Comparison of ENCODE assay signal across 32 mouse cellular contexts in the genomic region with DNA sequence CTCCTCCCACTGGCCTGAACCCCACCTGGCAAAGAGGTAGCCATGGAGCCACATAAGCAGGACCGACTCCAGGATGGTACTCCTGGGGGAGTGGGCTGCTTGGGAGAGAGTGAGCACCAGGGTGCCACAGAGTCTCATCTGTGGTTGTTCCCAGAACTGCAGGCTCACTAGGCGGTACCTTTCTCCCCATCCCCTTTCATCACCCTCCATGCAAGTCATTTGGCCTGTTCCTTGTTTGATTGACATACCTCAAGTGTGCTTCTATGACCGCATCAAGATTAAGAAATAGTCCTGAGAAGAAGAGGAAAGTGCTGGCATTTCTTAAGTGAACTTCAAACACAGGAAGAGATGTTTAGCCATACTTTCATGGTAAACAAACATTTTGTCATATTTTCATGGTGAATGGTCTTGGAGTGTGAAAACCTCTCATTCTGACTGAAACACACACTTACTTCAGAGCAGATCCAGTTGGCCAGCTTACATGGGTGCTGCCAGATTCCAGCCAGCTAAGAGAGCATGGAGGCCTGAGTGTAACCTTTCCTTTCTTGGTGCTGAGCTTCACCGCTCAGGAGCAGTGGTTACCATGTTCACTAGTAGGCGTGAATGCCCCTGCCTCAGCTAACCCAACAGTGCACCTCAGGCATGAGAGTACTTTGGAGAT. TPM values are rescaled to one million over a fixed set of nuclear protein-coding genes. Genes with fewer than 3 reads are reported as not detected.
A peak's percentile ranks its signal among the peaks of the same experiment; 100 is the strongest.
DNase-seq lines count a peak whose midpoint lies in the region; ATAC-seq and TF ChIP-seq lines count a peak whose summit lies in the region.
"Had no signal": no experiment of that assay in that cellular context is flagged by ENCODE, and none has a peak within 500 bp of the region (broad histone marks: within the 10 kb centered on the region; RNA-seq: fewer than 3 reads in every experiment).

No protein-coding gene starts in this region.

- no peak overlapping the region for H3K4me3 ChIP-seq in gastrocnemius, adult 2 months
- H3K4me3 ChIP-seq in lung, embryonic 15.5 days: no peak overlapping the region
- no peak overlapping the region for H3K4me3 ChIP-seq in heart, embryonic 11.5 days (ENCODE audit: low read depth, low read length)
- H3K4me3 ChIP-seq in midbrain, embryonic 16.5 days (ENCODE audit: low read depth, low read length): no peak overlapping the region
- H3K4me3 ChIP-seq: embryonic facial prominence, embryonic 13.5 days; forebrain, embryonic 10.5 days; forebrain, embryonic 15.5 days; heart, embryonic 10.5 days; hindbrain, embryonic 13.5 days; left cerebral cortex, adult 2 months; limb, embryonic 13.5 days; midbrain, embryonic 13.5 days; neural tube, embryonic 15.5 days had no signal

- H3K36me3 ChIP-seq in lung, embryonic 15.5 days: no peaks in the 10 kb centered on the region
- H3K36me3 ChIP-seq in heart, embryonic 11.5 days (ENCODE audit: control insufficient read depth, insufficient read depth, low read length): no peaks in the 10 kb centered on the region
- H3K36me3 ChIP-seq in midbrain, embryonic 16.5 days (ENCODE audit: control insufficient read depth, insufficient read depth, low read length): no peaks in the 10 kb centered on the region
- H3K36me3 ChIP-seq: embryonic facial prominence, embryonic 13.5 days; forebrain, embryonic 15.5 days; G1E; hindbrain, embryonic 13.5 days; midbrain, embryonic 13.5 days; neural tube, embryonic 15.5 days had no signal

- peak; percentile 25; the same call in 1 of the 2 replicates for ATAC-seq in lung, embryonic 15.5 days (ENCODE audit: borderline replicate concordance, extremely low read depth, low FRiP score, low TSS enrichment)
- ATAC-seq in heart, embryonic 11.5 days (replicated peaks; ENCODE audit: insufficient number of reproducible peaks, low FRiP score, low TSS enrichment): no peak
- ATAC-seq in midbrain, embryonic 16.5 days: no peak
- ATAC-seq: forebrain, embryonic 15.5 days; intestine, embryonic 16.5 days; midbrain, embryonic 13.5 days had no signal

- no peak overlapping the region for H3K4me2 ChIP-seq in lung, embryonic 15.5 days
- no peak overlapping the region for H3K4me2 ChIP-seq in heart, embryonic 11.5 days
- H3K4me2 ChIP-seq in midbrain, embryonic 16.5 days (ENCODE audit: low read length): no peak overlapping the region
- H3K4me2 ChIP-seq: embryonic facial prominence, embryonic 13.5 days; forebrain, embryonic 15.5 days; hindbrain, embryonic 13.5 days; limb, embryonic 13.5 days; liver, embryonic 11.5 days; midbrain, embryonic 13.5 days; neural tube, embryonic 15.5 days had no signal

- no peaks in the 10 kb centered on the region for H3K9me3 ChIP-seq in lung, embryonic 15.5 days
- no peaks in the 10 kb centered on the region for H3K9me3 ChIP-seq in heart, embryonic 11.5 days (replicated peaks; ENCODE audit: control insufficient read depth, low read length)
- H3K9me3 ChIP-seq in midbrain, embryonic 16.5 days (replicated peaks; ENCODE audit: control insufficient read depth, low read length, poor library complexity, severe bottlenecking): no peaks in the 10 kb centered on the region
- H3K9me3 ChIP-seq: embryonic facial prominence, embryonic 13.5 days; forebrain, embryonic 10.5 days; forebrain, embryonic 15.5 days; G1E; heart, embryonic 10.5 days; hindbrain, embryonic 13.5 days; limb, embryonic 13.5 days; midbrain, embryonic 13.5 days; neural tube, embryonic 15.5 days had no signal

- intact Hi-C loops in gastrocnemius, adult 2 months (cut with DNase I): no loop called here

- peak; percentile 4 for DNase-seq in gastrocnemius, adult 2 months
- DNase-seq in gastrocnemius, postnatal 25 days: no peak
- DNase-seq in lung, postnatal 36 days: peak; percentile 85
- DNase-seq in kidney, adult 18-20 months: no peak
- no peak for DNase-seq in neural tube, embryonic 10.5 days (ENCODE audit: extremely low spot score, low spot score)
- DNase-seq: adrenal gland, postnatal 10 days; cerebellum, adult 11-12 months; cerebellum, adult 9-11 months; gastrocnemius, postnatal 10 days; heart, adult 11 months; heart, postnatal 36 days; kidney, postnatal 14 days; layer of hippocampus, adult 9-11 months; right cerebral cortex, postnatal 25 days; spleen, adult 18-20 months; thymus, adult 18-20 months; thymus, postnatal 25 days had no signal

- 65% methylated on average over 5 of the region's 5 CpGs for WGBS in lung, embryonic 15.5 days
- 79% methylated on average over 5 of the region's 5 CpGs for WGBS in heart, embryonic 11.5 days (ENCODE audit: insufficient replicate concordance)
- WGBS in midbrain, embryonic 16.5 days: 90% methylated on average over 5 of the region's 5 CpGs

- H3K4me1 ChIP-seq in lung, embryonic 15.5 days: peaks cover 16% of the 10 kb centered on the region
- peaks cover 15% of the 10 kb centered on the region for H3K4me1 ChIP-seq in heart, embryonic 11.5 days (ENCODE audit: control insufficient read depth, insufficient read depth, low read length)
- peaks cover 10% of the 10 kb centered on the region; the same call in 1 of the 2 replicates for H3K4me1 ChIP-seq in midbrain, embryonic 16.5 days (ENCODE audit: control insufficient read depth, insufficient read depth, low read length)
- H3K4me1 ChIP-seq: forebrain, embryonic 15.5 days had no signal

- no peaks in the 10 kb centered on the region for H3K27me3 ChIP-seq in lung, embryonic 15.5 days
- H3K27me3 ChIP-seq in heart, embryonic 11.5 days (ENCODE audit: control insufficient read depth, insufficient read depth, low read length): no peaks in the 10 kb centered on the region
- H3K27me3 ChIP-seq in midbrain, embryonic 16.5 days (ENCODE audit: control insufficient read depth, insufficient read depth, low read depth, low read length): no peaks in the 10 kb centered on the region
- H3K27me3 ChIP-seq: embryonic facial prominence, embryonic 13.5 days; forebrain, embryonic 15.5 days; hindbrain, embryonic 13.5 days; limb, embryonic 13.5 days; midbrain, embryonic 13.5 days; neural tube, embryonic 15.5 days had no signal

- no peak for TF ChIP-seq CTCF in gastrocnemius, adult 2 months (IDR thresholded peaks at IDR 0.05)

- H3K27ac ChIP-seq in gastrocnemius, adult 2 months: no peak overlapping the region
- H3K27ac ChIP-seq in lung, embryonic 15.5 days: peak overlapping the region; percentile 19; the same call in 1 of the 2 replicates
- H3K27ac ChIP-seq in heart, embryonic 11.5 days (ENCODE audit: low read depth, low read length): no peak overlapping the region
- no peak overlapping the region for H3K27ac ChIP-seq in midbrain, embryonic 16.5 days (ENCODE audit: low read length)
- H3K27ac ChIP-seq: embryonic facial prominence, embryonic 13.5 days; forebrain, embryonic 10.5 days; forebrain, embryonic 15.5 days; heart, embryonic 10.5 days; hindbrain, embryonic 13.5 days; left cerebral cortex, adult 2 months; limb, embryonic 13.5 days; midbrain, embryonic 13.5 days; neural tube, embryonic 15.5 days had no signal

- no peak overlapping the region for H3K9ac ChIP-seq in lung, embryonic 15.5 days
- no peak overlapping the region for H3K9ac ChIP-seq in heart, embryonic 11.5 days (ENCODE audit: low read depth, low read length)
- no peak overlapping the region for H3K9ac ChIP-seq in midbrain, embryonic 16.5 days (ENCODE audit: low read depth, low read length)
- H3K9ac ChIP-seq: embryonic facial prominence, embryonic 13.5 days; forebrain, embryonic 15.5 days; hindbrain, embryonic 13.5 days; limb, embryonic 13.5 days; midbrain, embryonic 13.5 days; neural tube, embryonic 15.5 days had no signal

RNA-seq across cellular contexts. Expression of gene Atp11a, which starts 38.3 kb away (rescaled TPM):
- total RNA-seq in gastrocnemius, adult 2 months (2021): 10 to 100 TPM; 27.1 to 30.9 TPM
- 10 to 100 TPM; 23.7 to 27.0 TPM for total RNA-seq in gastrocnemius, postnatal 25 days (2021)
- polyA plus RNA-seq in lung, embryonic 15.5 days (2015; fragmentation: Nextera tagmentation; extraction: Ambion mirVana): 16.8 and 21.8 TPM in 2 replicates
- polyA plus RNA-seq in heart, embryonic 11.5 days (2014; fragmentation: Nextera tagmentation; extraction: Ambion mirVana): 15.6 and 16.4 TPM in 2 replicates
- 10.3 and 13.6 TPM in 2 replicates for polyA plus RNA-seq in midbrain, embryonic 16.5 days (2015; fragmentation: Nextera tagmentation; extraction: Ambion mirVana)
- polyA plus RNA-seq: G1E had no signal

Comparison
In these comparisons a context has a peak if more than half of its experiments do, and no peak if none do; other contexts are left out.
1. DNase-seq: peak in gastrocnemius, adult 2 months (single experiment) and lung, postnatal 36 days (single experiment); none in gastrocnemius, postnatal 25 days (single experiment), kidney, adult 18-20 months (single experiment) and neural tube, embryonic 10.5 days (single experiment).